Mouse (Mus musculus) thymus, postnatal 14 days (tissue): ENCODE data around the gene Apoa4.

Source experiments
- DNase-seq: peaks from one replicate; pipeline ENCODE4 v3.0.0; 2021

Apoa4 gene

GRCm38 (mm10) chr9:46227064-46227614, 13.4 kb upstream of the Apoa4 start:
- no peak for DNase-seq

DNA sequence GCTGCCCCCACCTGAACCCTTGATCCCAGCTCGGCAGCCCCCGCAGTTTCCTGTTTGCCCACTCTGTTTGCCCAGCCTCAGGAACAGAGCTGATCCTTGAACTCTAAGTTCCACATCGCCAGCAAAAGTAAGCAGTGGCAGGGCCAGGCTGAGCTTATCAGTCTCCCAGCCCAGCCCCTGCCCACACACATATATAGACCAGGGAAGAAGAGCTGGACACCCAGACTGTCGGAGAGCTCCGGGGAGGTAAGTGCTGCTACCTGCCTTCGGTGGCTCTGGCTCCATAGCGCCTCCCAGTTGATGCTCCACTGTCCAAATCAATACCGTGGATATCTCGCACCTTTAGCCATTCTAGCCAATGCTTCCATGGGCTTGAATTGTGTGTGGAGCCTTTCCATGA, 12.0 kb upstream of the Apoa4 start, which contains the start of gene Apoa1:
TSS of gene Apoa1 (plus strand) at position 90 of the 400 bp plus-strand sequence.
- DNase-seq, result no peak

- peak; percentile 68 for DNase-seq
These were observed 10.7 kb upstream of the Apoa4 start for GRCm38 (mm10) chr9:46229573-46230449.

DNA sequence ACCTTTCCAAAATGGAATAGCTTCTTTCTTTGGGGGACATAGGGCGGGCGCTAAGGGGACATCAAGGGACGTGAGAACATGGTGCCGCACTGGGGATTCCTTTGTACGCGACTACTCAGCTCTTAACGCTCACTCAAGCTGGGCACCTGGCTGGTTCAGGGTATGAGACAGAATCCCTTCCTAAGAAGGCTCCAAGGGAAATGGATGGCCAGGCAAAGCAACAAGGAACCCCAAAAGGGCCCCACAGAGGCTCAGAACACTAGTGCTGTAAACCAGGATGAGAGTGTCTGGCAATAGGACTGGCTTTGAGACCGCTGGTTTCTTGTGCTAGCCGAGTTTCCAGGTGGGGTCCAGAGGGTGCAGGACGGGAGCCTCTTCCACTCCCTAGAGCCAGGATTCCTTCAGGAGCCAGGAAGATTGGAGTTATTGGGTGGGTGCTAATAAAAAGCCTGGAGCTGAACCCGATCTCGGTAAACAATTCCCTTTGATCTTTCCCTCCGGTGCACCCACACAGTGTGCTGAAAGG, 10.0 kb upstream of the Apoa4 start:
- DNase-seq, result no peak

DNA sequence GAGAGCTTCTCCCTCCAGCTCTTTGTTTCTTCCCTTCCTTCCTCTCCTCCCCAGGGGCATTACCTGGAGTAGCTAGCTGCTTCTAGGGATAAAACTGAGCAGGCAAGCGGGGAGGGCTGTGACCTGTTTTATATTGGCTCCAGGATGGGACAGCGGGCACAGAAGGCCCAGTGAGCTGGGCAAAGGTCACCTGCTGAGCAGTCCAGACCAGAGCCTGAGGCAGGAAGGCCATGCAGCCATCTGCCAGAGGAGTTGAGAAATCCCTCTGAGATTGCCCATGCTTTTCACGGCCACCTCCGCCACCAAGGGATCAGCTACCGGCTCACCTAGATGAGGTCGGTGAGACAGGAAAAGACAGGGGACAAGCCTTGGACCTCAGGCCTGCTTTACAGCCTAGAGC, 5.3 kb upstream of the Apoa4 start:
- no peak for DNase-seq

GRCm38 (mm10) chr9:46235596-46235648, 5.1 kb upstream of the Apoa4 start, which contains the start of gene Apoc3:
Gene Apoc3 (minus strand): TSS chr9:46235636.
- DNase-seq, result no peak

- no peak for DNase-seq
These were observed 4.8 kb upstream of the Apoa4 start for GRCm38 (mm10) chr9:46235649-46236048.

DNA sequence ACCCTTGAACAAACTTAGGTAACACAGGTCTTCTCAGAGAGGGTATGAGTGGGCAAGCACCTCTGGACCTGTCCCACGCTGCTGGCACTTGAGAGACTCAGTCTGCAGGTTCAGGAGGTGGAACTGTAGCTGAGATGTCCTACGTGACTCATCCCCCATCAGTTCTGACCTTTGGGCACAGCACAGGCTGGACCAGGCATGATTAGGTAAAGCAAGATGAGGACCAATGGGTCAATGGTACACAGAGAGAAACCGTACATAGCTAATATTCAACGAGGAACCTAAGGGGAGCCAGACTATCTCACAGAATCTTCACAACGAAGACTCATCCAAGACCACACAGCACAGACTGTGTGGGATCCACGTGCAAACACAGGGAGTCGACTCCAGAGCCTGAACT, 1.6 kb upstream of the Apoa4 start:
- DNase-seq, result no peak

GRCm38 (mm10) chr9:46241818-46242217, 1.3 kb downstream of the Apoa4 start:
- DNase-seq, result no peak

- DNase-seq, result no peak
These were observed 2.6 kb downstream of the Apoa4 start for GRCm38 (mm10) chr9:46243122-46243521.

DNA sequence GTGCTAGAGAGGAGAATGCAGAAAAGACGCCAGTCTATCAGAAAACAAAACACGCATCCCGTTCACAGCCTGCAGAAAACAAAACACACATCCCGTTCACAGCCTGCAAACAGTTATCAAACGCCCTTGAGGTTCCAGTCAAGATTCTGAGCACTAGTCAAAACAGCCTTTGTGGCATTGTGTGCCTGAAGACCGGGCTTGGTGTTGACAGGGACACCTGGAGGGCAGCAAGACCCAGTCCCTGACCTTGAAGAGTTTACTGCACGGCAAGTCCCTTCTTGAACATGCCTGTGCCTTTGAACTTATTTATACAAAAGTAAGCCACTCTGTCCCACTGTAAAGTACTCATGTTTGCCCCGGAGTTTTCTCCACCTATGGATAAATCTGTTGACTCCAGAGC, 3.1 kb downstream of the Apoa4 start:
- DNase-seq, result no peak

DNA sequence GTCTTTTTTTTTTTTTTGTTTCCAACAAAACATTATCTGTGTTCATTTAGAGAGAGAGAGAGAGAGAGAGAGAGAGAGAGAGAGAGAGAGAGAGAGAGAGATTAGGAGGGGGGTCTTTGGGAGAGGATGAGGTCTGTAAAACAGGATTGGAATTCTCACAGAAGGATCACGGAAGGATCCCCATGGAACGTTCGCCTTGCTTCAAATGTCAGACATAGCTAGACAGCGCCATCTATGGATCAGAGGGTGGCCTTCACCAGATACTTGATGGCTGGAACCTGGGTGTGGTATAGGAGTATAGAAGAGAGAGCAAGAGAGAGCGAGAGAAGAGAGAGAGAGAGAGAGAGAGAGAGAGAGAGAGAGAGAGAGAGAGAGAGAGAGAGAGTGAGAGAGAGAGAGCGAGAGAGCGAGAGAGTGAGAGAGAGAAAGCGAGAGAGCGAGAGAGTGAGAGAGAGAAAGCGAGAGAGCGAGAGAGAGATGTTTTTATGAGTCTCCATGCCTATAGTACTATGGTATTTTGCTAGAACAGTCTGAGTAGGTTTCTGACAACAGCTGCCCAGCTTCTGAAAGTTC, 6.3 kb downstream of the Apoa4 start:
- peak; percentile 47 for DNase-seq

DNA sequence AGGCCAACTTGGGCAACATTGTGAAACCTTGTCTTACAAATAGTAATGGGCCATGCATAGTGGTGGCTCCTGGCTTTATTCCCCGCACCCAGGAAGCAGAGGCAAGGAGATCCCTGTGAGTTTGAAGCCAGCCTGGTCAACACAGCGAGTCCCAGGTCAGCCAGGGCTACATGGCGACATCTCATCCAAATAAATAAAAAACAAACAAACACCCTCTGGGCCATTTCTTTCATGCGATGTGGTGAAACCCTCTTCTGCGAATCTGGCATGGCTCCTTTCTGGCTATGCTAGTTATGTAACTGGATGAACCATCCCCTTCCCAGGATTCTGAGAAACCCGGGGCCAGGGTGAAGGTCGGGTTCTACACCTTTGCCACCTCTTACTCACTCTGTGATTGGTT, 15.7 kb downstream of the Apoa4 start:
- DNase-seq, result no peak

- DNase-seq, result no peak
These were observed 16.3 kb downstream of the Apoa4 start for GRCm38 (mm10) chr9:46256658-46257385.

- DNase-seq, result no peak
These were observed 17.1 kb downstream of the Apoa4 start for GRCm38 (mm10) chr9:46257546-46257945.

DNA sequence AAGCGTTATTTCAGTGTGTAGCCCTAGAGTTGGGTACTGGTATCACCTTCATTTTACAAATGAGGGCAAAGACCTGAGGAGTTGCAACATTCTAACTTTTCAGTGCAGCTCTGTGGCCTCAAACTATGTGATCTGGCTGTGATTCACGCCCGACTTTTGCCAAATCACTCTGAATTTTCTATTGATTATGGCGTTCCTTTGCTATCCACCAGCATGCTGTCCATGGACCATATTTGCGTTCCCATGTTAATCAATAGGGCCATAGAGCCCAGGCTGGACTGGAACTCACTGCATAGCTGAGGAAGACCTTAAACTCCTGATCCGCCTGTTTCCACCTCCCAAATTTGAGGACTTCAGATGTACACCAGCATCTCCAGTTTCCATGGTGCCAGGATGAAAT, 18.6 kb downstream of the Apoa4 start:
- no peak for DNase-seq

GRCm38 (mm10) chr9:46261131-46261530, 20.6 kb downstream of the Apoa4 start:
- DNase-seq, result no peak

DNA sequence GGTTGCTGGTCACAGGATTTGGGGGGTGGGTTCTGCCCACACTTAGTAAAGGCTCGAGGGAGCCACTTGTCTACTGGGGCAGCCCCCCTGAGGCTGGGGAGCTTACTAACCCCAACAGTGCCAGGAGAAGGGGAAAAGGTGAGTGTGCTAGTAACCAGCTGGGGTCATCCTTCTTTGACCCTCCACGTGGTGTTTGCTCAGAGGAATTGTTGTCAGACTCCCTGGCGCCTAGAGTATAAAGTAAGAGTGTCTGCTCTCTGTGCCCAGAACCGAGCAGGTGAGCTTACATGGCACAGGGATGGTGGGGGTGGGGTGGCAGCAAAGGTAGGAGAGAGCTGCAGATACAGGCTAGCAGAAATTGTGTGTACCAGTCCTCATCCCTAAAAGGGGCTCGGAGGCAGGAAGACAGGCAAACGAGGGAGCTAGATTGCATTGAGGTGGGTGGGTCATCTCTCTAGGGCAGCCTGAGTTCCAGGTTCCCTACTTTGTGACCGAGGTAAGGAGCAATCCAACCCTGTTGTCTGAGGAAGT, 27.9 kb downstream of the Apoa4 start, which contains the start of gene Apoa5:
TSS of gene Apoa5 (plus strand) at position 291 of the 531 bp plus-strand sequence.
- DNase-seq, result no peak

GRCm38 (mm10) chr9:46269125-46269524, 28.6 kb downstream of the Apoa4 start:
- no peak for DNase-seq

GRCm38 (mm10) chr9:46270782-46271181, 30.3 kb downstream of the Apoa4 start:
- DNase-seq, result no peak

- DNase-seq, result peak; percentile 39
These were observed 31.6 kb downstream of the Apoa4 start for GRCm38 (mm10) chr9:46272070-46272469.

DNA sequence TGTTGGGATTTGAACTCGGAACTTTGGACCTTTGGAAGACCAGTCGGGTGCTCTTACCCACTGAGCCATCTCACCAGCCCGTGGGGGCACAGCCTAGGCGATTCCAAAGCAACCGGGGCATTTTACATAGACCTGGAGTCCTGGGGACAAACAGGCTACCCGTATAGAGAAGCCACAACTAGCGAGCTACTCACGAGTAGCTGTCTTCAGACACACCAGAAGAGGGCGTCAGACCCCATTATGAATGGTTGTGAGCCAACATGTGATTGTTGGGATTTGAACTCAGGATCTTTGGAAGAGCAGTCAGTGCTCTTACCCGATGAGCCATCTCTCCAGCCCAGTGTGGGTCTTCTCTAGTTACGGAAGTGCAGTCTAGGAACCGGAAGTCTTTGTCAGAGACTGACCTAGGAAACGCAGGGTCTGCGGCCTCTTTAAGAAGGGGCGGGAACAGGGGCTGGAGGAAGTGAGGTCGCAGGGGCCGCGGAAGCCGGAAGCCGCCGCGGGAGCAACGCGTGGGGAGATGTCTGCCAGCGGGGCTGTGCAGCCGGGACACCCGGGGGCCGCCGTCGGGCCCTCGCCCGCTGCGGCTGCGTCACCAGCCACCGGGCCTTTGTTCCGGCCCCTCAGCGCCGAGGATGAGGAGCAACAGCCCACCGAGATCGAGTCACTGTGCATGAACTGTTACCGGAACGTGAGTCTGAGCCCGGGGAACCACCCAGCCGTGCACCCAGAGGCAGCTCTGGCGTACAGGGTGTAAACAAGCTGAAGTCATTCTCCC, 32.4 kb downstream of the Apoa4 start, which contains the start of gene Zpr1:
TSS of gene Zpr1 (plus strand) at position 388 of the 778 bp plus-strand sequence.
- peak; percentile 92 for DNase-seq

GRCm38 (mm10) chr9:46274494-46274893, 34.0 kb downstream of the Apoa4 start:
- no peak for DNase-seq
